Mouse (Mus musculus): ENCODE measurements around the gene 4930523C07Rik. TPM values are rescaled to one million over a fixed set of nuclear protein-coding genes. Genes with fewer than 3 reads are reported as not detected.
A peak's percentile ranks its signal among the peaks of the same experiment; 100 is the strongest.

Gene 4930523C07Rik
- polyA plus RNA-seq (2015; fragmentation: Nextera tagmentation; extraction: Ambion mirVana) = 9.6 and 13.4 TPM in 2 replicates

DNA sequence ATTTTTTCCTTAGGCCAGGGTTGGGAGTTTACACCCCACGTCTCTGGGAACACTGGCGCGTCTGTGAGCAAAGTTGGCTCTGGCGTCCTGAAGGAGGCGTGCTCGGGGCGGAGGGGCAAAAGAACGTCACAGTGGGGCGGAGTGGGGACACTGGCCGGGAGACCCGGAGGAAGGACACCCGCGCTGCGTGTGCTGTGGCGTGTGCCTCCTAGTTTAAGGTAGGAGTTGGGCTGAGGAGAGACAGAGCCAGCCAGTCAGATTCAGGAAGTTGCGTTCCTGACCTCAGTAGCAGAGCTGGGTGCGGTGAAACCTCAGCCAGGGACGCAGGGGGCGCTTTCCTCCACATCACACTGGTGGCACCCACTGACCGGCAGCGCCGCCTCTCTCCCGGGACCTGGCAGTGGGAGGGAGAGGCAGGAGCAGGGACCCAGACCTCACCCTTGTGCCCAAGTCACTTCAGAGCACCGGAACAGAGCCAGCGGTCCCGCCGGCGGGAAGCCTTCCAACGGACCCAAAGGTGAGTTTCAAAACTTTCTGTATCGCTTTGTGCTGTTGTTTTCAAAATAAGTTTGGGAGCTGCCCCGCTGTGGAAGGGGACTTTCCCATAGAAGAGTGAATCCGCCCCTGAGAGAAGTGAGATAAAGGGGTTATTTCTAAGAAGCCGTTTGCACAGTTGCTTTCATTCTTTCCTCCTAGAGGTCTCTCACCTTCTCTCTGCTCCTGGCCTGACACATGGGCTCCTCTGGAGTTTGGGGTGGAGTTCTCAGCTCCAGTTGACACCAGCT is at the start of gene 4930523C07Rik:
4930523C07Rik (plus strand) TSS at position 146 of the 785 bp plus-strand sequence.
- peak within 1 kb of the TSS; percentile 49 for H3K4me3 ChIP-seq (ENCODE audit: low read depth, low read length)
- peak; percentile 80 for ATAC-seq
- peaks cover 4% of the 10 kb centered on the region for H3K4me1 ChIP-seq (replicated peaks; ENCODE audit: control insufficient read depth, insufficient read depth, low read length)
- H3K9ac ChIP-seq (ENCODE audit: low read depth, low read length) = peak within 1 kb of the TSS; percentile 27
- H3K4me2 ChIP-seq (replicated peaks; ENCODE audit: low read depth) = peak within 1 kb of the TSS; percentile 82
- H3K36me3 ChIP-seq (ENCODE audit: control insufficient read depth, insufficient read depth) = no peaks in the 10 kb centered on the region
- H3K27me3 ChIP-seq (replicated peaks; ENCODE audit: control insufficient read depth, insufficient read depth, low read length) = no peaks in the 10 kb centered on the region
- H3K27ac ChIP-seq (ENCODE audit: low read depth, low read length) = peak within 1 kb of the TSS; percentile 23
- TF ChIP-seq CTCF (IDR thresholded peaks at IDR 0.05; ENCODE audit: low read depth) = peak; percentile 80
- no peaks in the 10 kb centered on the region for H3K9me3 ChIP-seq (ENCODE audit: control insufficient read depth)
- WGBS = 1% methylated on average over 33 of the region's 33 CpGs

DNA sequence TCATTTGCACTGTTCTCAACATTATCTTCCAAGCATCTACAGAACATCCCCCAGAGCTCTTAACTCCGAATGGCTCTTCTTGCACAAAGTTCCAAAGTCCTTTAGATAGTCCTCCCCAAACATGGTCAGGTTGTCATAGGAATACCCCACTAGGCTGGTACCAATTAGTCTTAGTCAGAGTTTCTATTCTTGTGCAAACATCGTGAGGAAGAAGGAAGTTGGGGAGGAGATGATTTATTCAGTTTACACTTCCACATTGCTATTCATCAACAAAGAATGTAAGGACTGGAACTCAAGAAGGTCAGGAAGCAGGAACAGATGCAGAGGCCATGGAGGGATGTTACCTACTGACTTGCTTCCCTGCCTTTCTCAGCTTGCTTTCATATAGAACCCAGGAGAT is 46.9 kb upstream of the 4930523C07Rik start:
- 24% methylated on average over 2 of the region's 2 CpGs for WGBS
- Histone ChIP-seq H3K4me1 (replicated peaks; ENCODE audit: control insufficient read depth, insufficient read depth, low read length) (no peaks in the 10 kb centered on the region), H3K9me3 (ENCODE audit: control insufficient read depth) (no peaks in the 10 kb centered on the region), H3K4me2 (replicated peaks; ENCODE audit: low read depth) (no peak overlapping the region), H3K9ac (ENCODE audit: low read depth, low read length) (no peak overlapping the region), H3K36me3 (ENCODE audit: control insufficient read depth, insufficient read depth) (no peaks in the 10 kb centered on the region), H3K27me3 (replicated peaks; ENCODE audit: control insufficient read depth, insufficient read depth, low read length) (no peaks in the 10 kb centered on the region), H3K27ac (ENCODE audit: low read depth, low read length) (no peak overlapping the region), H3K4me3 (ENCODE audit: low read depth, low read length) (no peak overlapping the region)
- TF ChIP-seq CTCF (IDR thresholded peaks at IDR 0.05; ENCODE audit: low read depth) = no peak
- no peak for ATAC-seq

GRCm38 (mm10) chr1:159998349-159998748 is 45.8 kb upstream of the 4930523C07Rik start:
- ATAC-seq = no peak
- Histone ChIP-seq H3K4me2 (replicated peaks; ENCODE audit: low read depth) (no peak overlapping the region), H3K27ac (ENCODE audit: low read depth, low read length) (no peak overlapping the region), H3K9me3 (ENCODE audit: control insufficient read depth) (no peaks in the 10 kb centered on the region), H3K9ac (ENCODE audit: low read depth, low read length) (no peak overlapping the region), H3K4me1 (replicated peaks; ENCODE audit: control insufficient read depth, insufficient read depth, low read length) (no peaks in the 10 kb centered on the region), H3K36me3 (ENCODE audit: control insufficient read depth, insufficient read depth) (no peaks in the 10 kb centered on the region), H3K27me3 (replicated peaks; ENCODE audit: control insufficient read depth, insufficient read depth, low read length) (no peaks in the 10 kb centered on the region), H3K4me3 (ENCODE audit: low read depth, low read length) (no peak overlapping the region)
- 84% methylated on average over 1 of the region's 1 CpGs for whole genome bisulfite sequencing
- TF ChIP-seq CTCF (IDR thresholded peaks at IDR 0.05; ENCODE audit: low read depth) = 0 out of 2 replicates have a peak, but pooled peaks have one; percentile 4

DNA sequence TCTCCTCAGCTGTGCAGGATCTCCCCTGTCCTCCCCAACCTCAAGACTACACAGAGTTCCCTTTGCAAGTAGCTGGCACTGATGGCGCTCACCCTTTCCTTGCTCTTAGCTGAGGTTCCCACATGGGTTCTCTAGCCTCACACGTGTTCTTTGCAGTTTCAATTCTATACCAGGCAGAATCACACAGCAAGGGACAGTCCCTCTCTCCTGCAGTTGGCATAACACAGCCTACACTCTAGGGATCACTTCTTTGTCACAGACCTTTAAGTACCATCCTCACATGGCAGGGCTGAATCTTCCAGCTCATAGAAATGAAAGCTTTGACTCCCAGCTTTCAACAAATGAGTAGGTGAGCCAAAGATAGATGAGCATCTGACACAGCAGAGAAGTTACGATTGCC is 45.0 kb upstream of the 4930523C07Rik start:
- H3K36me3 ChIP-seq (ENCODE audit: control insufficient read depth, insufficient read depth) = no peaks in the 10 kb centered on the region
- no peak overlapping the region for H3K4me2 ChIP-seq (replicated peaks; ENCODE audit: low read depth)
- no peaks in the 10 kb centered on the region for H3K4me1 ChIP-seq (replicated peaks; ENCODE audit: control insufficient read depth, insufficient read depth, low read length)
- H3K27me3 ChIP-seq (replicated peaks; ENCODE audit: control insufficient read depth, insufficient read depth, low read length) = no peaks in the 10 kb centered on the region
- H3K27ac ChIP-seq (ENCODE audit: low read depth, low read length) = no peak overlapping the region
- no peak for TF ChIP-seq CTCF (IDR thresholded peaks at IDR 0.05; ENCODE audit: low read depth)
- no peak for ATAC-seq
- no peak overlapping the region for H3K9ac ChIP-seq (ENCODE audit: low read depth, low read length)
- 80% methylated on average over 3 of the region's 3 CpGs for WGBS
- no peaks in the 10 kb centered on the region for H3K9me3 ChIP-seq (ENCODE audit: control insufficient read depth)
- H3K4me3 ChIP-seq (ENCODE audit: low read depth, low read length) = no peak overlapping the region

GRCm38 (mm10) chr1:160005319-160005718 is 38.9 kb upstream of the 4930523C07Rik start:
- H3K9me3 ChIP-seq (ENCODE audit: control insufficient read depth) = no peaks in the 10 kb centered on the region
- H3K9ac ChIP-seq (ENCODE audit: low read depth, low read length) = no peak overlapping the region
- no peak overlapping the region for H3K4me3 ChIP-seq (ENCODE audit: low read depth, low read length)
- no peak for TF ChIP-seq CTCF (IDR thresholded peaks at IDR 0.05; ENCODE audit: low read depth)
- 67% methylated on average over 4 of the region's 4 CpGs for WGBS
- no peaks in the 10 kb centered on the region for H3K27me3 ChIP-seq (replicated peaks; ENCODE audit: control insufficient read depth, insufficient read depth, low read length)
- H3K27ac ChIP-seq (ENCODE audit: low read depth, low read length) = no peak overlapping the region
- no peak overlapping the region for H3K4me2 ChIP-seq (replicated peaks; ENCODE audit: low read depth)
- no peaks in the 10 kb centered on the region for H3K4me1 ChIP-seq (replicated peaks; ENCODE audit: control insufficient read depth, insufficient read depth, low read length)
- H3K36me3 ChIP-seq (ENCODE audit: control insufficient read depth, insufficient read depth) = no peaks in the 10 kb centered on the region
- no peak for ATAC-seq

GRCm38 (mm10) chr1:160006919-160007588 is 37.1 kb upstream of the 4930523C07Rik start:
- H3K36me3 ChIP-seq (ENCODE audit: control insufficient read depth, insufficient read depth) = no peaks in the 10 kb centered on the region
- no peaks in the 10 kb centered on the region for H3K27me3 ChIP-seq (replicated peaks; ENCODE audit: control insufficient read depth, insufficient read depth, low read length)
- no peak overlapping the region for H3K9ac ChIP-seq (ENCODE audit: low read depth, low read length)
- TF ChIP-seq CTCF (IDR thresholded peaks at IDR 0.05; ENCODE audit: low read depth) = no peak
- H3K27ac ChIP-seq (ENCODE audit: low read depth, low read length) = no peak overlapping the region
- H3K9me3 ChIP-seq (ENCODE audit: control insufficient read depth) = no peaks in the 10 kb centered on the region
- H3K4me2 ChIP-seq (replicated peaks; ENCODE audit: low read depth) = no peak overlapping the region
- no peaks in the 10 kb centered on the region for H3K4me1 ChIP-seq (replicated peaks; ENCODE audit: control insufficient read depth, insufficient read depth, low read length)
- no peak for ATAC-seq
- WGBS = 88% methylated on average over 8 of the region's 8 CpGs
- H3K4me3 ChIP-seq (ENCODE audit: low read depth, low read length) = no peak overlapping the region

Data from intestine, postnatal 0 days (tissue).